Mouse (Mus musculus): ENCODE measurements at regions not wholly inside any gene's neighbourhood (a gene's known extent, or its start where the extent isn't known, plus 50 kb on each side); places are given as distances from the start of the nearest gene placed in this dataset.

DNA sequence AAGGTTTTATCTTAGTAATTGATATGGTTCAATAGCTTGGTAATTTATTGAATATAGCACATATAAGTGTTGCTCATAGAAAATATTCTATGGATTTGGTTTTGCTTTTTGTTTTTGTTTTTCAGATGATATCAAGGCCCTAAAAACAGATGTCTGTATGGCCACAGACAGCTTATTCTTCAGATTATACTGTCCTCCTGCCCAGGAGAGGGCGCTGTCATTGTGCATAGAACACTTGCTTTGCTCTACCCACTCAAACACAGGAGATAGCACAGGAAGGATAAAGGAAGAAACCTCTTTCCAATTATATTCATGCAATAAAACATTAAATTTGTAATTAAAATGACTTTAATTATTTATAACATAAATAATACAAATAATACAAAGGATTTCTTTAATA lies 115.4 kb upstream of the Ndst3 start:
- WGBS: 79% methylated on average over 1 of the region's 1 CpGs
- Histone ChIP-seq H3K4me3 (ENCODE audit: low read length) (no peak overlapping the region), H3K4me2 (ENCODE audit: low read depth, low read length) (no peak overlapping the region), H3K27me3 (ENCODE audit: control insufficient read depth, insufficient read depth, low read depth, low read length) (no peaks in the 10 kb centered on the region), H3K36me3 (ENCODE audit: control insufficient read depth, insufficient read depth, low read length) (no peaks in the 10 kb centered on the region), H3K4me1 (replicated peaks; ENCODE audit: control insufficient read depth, insufficient read depth, low read length) (no peaks in the 10 kb centered on the region), H3K9ac (ENCODE audit: low read length) (no peak overlapping the region), H3K27ac (ENCODE audit: low read length) (no peak overlapping the region), H3K9me3 (ENCODE audit: control insufficient read depth, low read length) (no peaks in the 10 kb centered on the region)
- no peak for ATAC-seq (ENCODE audit: low read depth)

- H3K9ac ChIP-seq (ENCODE audit: low read length): no peak overlapping the region
- no peaks in the 10 kb centered on the region for H3K27me3 ChIP-seq (ENCODE audit: control insufficient read depth, insufficient read depth, low read depth, low read length)
- H3K4me1 ChIP-seq (replicated peaks; ENCODE audit: control insufficient read depth, insufficient read depth, low read length): no peaks in the 10 kb centered on the region
- H3K27ac ChIP-seq (ENCODE audit: low read length): no peak overlapping the region
- H3K36me3 ChIP-seq (ENCODE audit: control insufficient read depth, insufficient read depth, low read length): no peaks in the 10 kb centered on the region
- 78% methylated on average over 1 of the region's 1 CpGs for WGBS
- H3K9me3 ChIP-seq (ENCODE audit: control insufficient read depth, low read length): no peaks in the 10 kb centered on the region
- H3K4me3 ChIP-seq (ENCODE audit: low read length): no peak overlapping the region
- no peak overlapping the region for H3K4me2 ChIP-seq (ENCODE audit: low read depth, low read length)
- no peak for ATAC-seq (ENCODE audit: low read depth)
Observed at GRCm38 (mm10) chr3:123806546-123806945, 115.9 kb upstream of the Ndst3 start.

- ATAC-seq (ENCODE audit: low read depth): no peak
- Histone ChIP-seq H3K4me1 (replicated peaks; ENCODE audit: control insufficient read depth, insufficient read depth, low read length) (no peaks in the 10 kb centered on the region), H3K9ac (ENCODE audit: low read length) (no peak overlapping the region), H3K27me3 (ENCODE audit: control insufficient read depth, insufficient read depth, low read depth, low read length) (no peaks in the 10 kb centered on the region), H3K9me3 (ENCODE audit: control insufficient read depth, low read length) (no peaks in the 10 kb centered on the region), H3K4me3 (ENCODE audit: low read length) (no peak overlapping the region), H3K4me2 (ENCODE audit: low read depth, low read length) (no peak overlapping the region), H3K36me3 (ENCODE audit: control insufficient read depth, insufficient read depth, low read length) (no peaks in the 10 kb centered on the region), H3K27ac (ENCODE audit: low read length) (no peak overlapping the region)
- 86% methylated on average over 10 of the region's 10 CpGs for WGBS
Observed at GRCm38 (mm10) chr3:123810018-123810942, 119.6 kb upstream of the Ndst3 start.

DNA sequence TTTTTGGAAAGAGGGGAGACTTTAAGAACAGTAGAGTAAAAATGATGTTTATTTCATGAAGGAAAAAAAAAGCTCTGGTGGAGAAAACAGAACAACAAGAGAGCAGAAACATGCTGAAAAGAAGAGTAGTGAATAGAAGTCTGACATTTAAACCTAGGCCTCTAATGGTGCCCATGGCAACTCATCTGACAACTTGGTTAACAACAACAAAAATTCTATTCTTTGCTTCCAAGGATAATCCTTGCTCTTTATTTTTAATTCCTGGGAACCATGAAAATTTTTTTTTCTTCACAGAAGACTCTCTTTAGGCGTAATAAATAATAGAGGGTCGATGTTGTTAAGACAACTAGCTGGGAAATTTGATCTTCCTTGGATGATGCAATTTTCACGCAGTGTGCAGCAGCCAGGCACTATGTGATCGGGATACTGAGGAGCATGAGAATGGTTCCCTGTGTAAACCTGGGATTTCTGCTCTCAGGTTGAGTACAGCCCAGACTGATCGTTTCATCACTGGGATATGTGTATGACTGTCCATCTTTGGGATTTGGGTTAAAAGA lies 120.4 kb upstream of the Ndst3 start:
- no peaks in the 10 kb centered on the region for H3K27me3 ChIP-seq (ENCODE audit: control insufficient read depth, insufficient read depth, low read depth, low read length)
- no peak overlapping the region for H3K4me2 ChIP-seq (ENCODE audit: low read depth, low read length)
- H3K9me3 ChIP-seq (ENCODE audit: control insufficient read depth, low read length): no peaks in the 10 kb centered on the region
- no peak for ATAC-seq (ENCODE audit: low read depth)
- H3K4me1 ChIP-seq (replicated peaks; ENCODE audit: control insufficient read depth, insufficient read depth, low read length): no peaks in the 10 kb centered on the region
- H3K36me3 ChIP-seq (ENCODE audit: control insufficient read depth, insufficient read depth, low read length): no peaks in the 10 kb centered on the region
- no peak overlapping the region for H3K9ac ChIP-seq (ENCODE audit: low read length)
- no peak overlapping the region for H3K4me3 ChIP-seq (ENCODE audit: low read length)
- WGBS: 62% methylated on average over 5 of the region's 5 CpGs
- no peak overlapping the region for H3K27ac ChIP-seq (ENCODE audit: low read length)

- no peak overlapping the region for H3K9ac ChIP-seq (ENCODE audit: low read length)
- WGBS: 66% methylated on average over 6 of the region's 6 CpGs
- H3K4me3 ChIP-seq (ENCODE audit: low read length): no peak overlapping the region
- H3K4me2 ChIP-seq (ENCODE audit: low read depth, low read length): no peak overlapping the region
- H3K4me1 ChIP-seq (replicated peaks; ENCODE audit: control insufficient read depth, insufficient read depth, low read length): no peaks in the 10 kb centered on the region
- no peak for ATAC-seq (ENCODE audit: low read depth)
- H3K9me3 ChIP-seq (ENCODE audit: control insufficient read depth, low read length): no peaks in the 10 kb centered on the region
- no peak overlapping the region for H3K27ac ChIP-seq (ENCODE audit: low read length)
- no peaks in the 10 kb centered on the region for H3K27me3 ChIP-seq (ENCODE audit: control insufficient read depth, insufficient read depth, low read depth, low read length)
- H3K36me3 ChIP-seq (ENCODE audit: control insufficient read depth, insufficient read depth, low read length): no peaks in the 10 kb centered on the region
Observed at GRCm38 (mm10) chr3:123828790-123829189, 138.1 kb upstream of the Ndst3 start.

- Histone ChIP-seq H3K27ac (ENCODE audit: low read length) (no peak overlapping the region), H3K4me3 (ENCODE audit: low read length) (no peak overlapping the region), H3K9me3 (ENCODE audit: control insufficient read depth, low read length) (no peaks in the 10 kb centered on the region), H3K4me2 (ENCODE audit: low read depth, low read length) (no peak overlapping the region), H3K4me1 (replicated peaks; ENCODE audit: control insufficient read depth, insufficient read depth, low read length) (no peaks in the 10 kb centered on the region), H3K27me3 (ENCODE audit: control insufficient read depth, insufficient read depth, low read depth, low read length) (no peaks in the 10 kb centered on the region), H3K36me3 (ENCODE audit: control insufficient read depth, insufficient read depth, low read length) (no peaks in the 10 kb centered on the region), H3K9ac (ENCODE audit: low read length) (no peak overlapping the region)
- no peak for ATAC-seq (ENCODE audit: low read depth)
- WGBS: 82% methylated on average over 10 of the region's 10 CpGs
Observed at GRCm38 (mm10) chr3:123838385-123839170, 147.9 kb upstream of the Ndst3 start.

DNA sequence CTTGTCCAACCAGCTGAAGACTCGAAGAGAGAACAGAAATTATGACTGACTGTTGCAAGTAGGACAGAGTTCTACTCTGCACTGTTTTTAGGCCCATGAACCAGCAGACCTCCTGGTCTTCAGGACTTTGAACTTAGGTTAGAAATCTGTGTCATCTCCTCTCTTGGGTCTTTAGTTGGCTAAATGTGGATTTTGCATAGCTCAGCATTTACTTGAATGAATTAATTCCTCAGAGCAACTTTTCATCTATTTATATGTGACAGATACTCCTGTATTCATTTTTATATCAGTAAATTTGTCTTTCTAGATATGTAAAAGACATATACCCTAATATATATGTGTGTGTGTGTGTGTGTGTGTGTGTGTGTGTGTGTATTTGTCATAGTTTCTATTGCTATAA lies 155.9 kb upstream of the Ndst3 start:
- Histone ChIP-seq H3K9me3 (ENCODE audit: control insufficient read depth, low read length) (no peaks in the 10 kb centered on the region), H3K4me3 (ENCODE audit: low read length) (no peak overlapping the region), H3K27me3 (ENCODE audit: control insufficient read depth, insufficient read depth, low read depth, low read length) (no peaks in the 10 kb centered on the region), H3K36me3 (ENCODE audit: control insufficient read depth, insufficient read depth, low read length) (no peaks in the 10 kb centered on the region), H3K4me2 (ENCODE audit: low read depth, low read length) (no peak overlapping the region), H3K9ac (ENCODE audit: low read length) (no peak overlapping the region), H3K4me1 (replicated peaks; ENCODE audit: control insufficient read depth, insufficient read depth, low read length) (no peaks in the 10 kb centered on the region), H3K27ac (ENCODE audit: low read length) (no peak overlapping the region)
- ATAC-seq (ENCODE audit: low read depth): no peak
- 62% methylated on average over 1 of the region's 1 CpGs for WGBS

- H3K27ac ChIP-seq (ENCODE audit: low read length): no peak overlapping the region
- H3K27me3 ChIP-seq (ENCODE audit: control insufficient read depth, insufficient read depth, low read depth, low read length): no peaks in the 10 kb centered on the region
- no peak overlapping the region for H3K9ac ChIP-seq (ENCODE audit: low read length)
- no peak overlapping the region for H3K4me3 ChIP-seq (ENCODE audit: low read length)
- H3K9me3 ChIP-seq (ENCODE audit: control insufficient read depth, low read length): no peaks in the 10 kb centered on the region
- H3K36me3 ChIP-seq (ENCODE audit: control insufficient read depth, insufficient read depth, low read length): no peaks in the 10 kb centered on the region
- ATAC-seq (ENCODE audit: low read depth): no peak
- H3K4me1 ChIP-seq (replicated peaks; ENCODE audit: control insufficient read depth, insufficient read depth, low read length): no peaks in the 10 kb centered on the region
- H3K4me2 ChIP-seq (ENCODE audit: low read depth, low read length): no peak overlapping the region
- 72% methylated on average over 2 of the region's 2 CpGs for WGBS
Observed at GRCm38 (mm10) chr3:123848663-123849062, 158.0 kb upstream of the Ndst3 start.

GRCm38 (mm10) chr3:123852889-123853288 lies 162.2 kb upstream of the Ndst3 start:
- WGBS: 63% methylated on average over 3 of the region's 3 CpGs
- no peak overlapping the region for H3K27ac ChIP-seq (ENCODE audit: low read length)
- no peak for ATAC-seq (ENCODE audit: low read depth)
- no peak overlapping the region for H3K9ac ChIP-seq (ENCODE audit: low read length)
- no peaks in the 10 kb centered on the region for H3K27me3 ChIP-seq (ENCODE audit: control insufficient read depth, insufficient read depth, low read depth, low read length)
- H3K4me1 ChIP-seq (replicated peaks; ENCODE audit: control insufficient read depth, insufficient read depth, low read length): no peaks in the 10 kb centered on the region
- H3K9me3 ChIP-seq (ENCODE audit: control insufficient read depth, low read length): no peaks in the 10 kb centered on the region
- H3K4me3 ChIP-seq (ENCODE audit: low read length): no peak overlapping the region
- H3K36me3 ChIP-seq (ENCODE audit: control insufficient read depth, insufficient read depth, low read length): no peaks in the 10 kb centered on the region
- no peak overlapping the region for H3K4me2 ChIP-seq (ENCODE audit: low read depth, low read length)
